Mouse (Mus musculus) duodenum, adult 2 months (tissue): Measurements from ENCODE around the gene Cycs. TPM values are rescaled to one million over a fixed set of nuclear protein-coding genes. Genes with fewer than 3 reads are reported as not detected.

Experiments used
- polyA plus RNA-seq: library from polyadenylated mRNA; depleted of rRNA; stranded (reverse); fragments of >200 nt; gene quantifications from 2 replicates; pipeline ENCODE4 v1.2.3, GENCODE M21; 2012; ENCODE audit warnings: low replicate concordance; rRNA removed

Cycs gene
- 0.43 and 0.79 TPM in 2 replicates for polyA plus RNA-seq

DNA sequence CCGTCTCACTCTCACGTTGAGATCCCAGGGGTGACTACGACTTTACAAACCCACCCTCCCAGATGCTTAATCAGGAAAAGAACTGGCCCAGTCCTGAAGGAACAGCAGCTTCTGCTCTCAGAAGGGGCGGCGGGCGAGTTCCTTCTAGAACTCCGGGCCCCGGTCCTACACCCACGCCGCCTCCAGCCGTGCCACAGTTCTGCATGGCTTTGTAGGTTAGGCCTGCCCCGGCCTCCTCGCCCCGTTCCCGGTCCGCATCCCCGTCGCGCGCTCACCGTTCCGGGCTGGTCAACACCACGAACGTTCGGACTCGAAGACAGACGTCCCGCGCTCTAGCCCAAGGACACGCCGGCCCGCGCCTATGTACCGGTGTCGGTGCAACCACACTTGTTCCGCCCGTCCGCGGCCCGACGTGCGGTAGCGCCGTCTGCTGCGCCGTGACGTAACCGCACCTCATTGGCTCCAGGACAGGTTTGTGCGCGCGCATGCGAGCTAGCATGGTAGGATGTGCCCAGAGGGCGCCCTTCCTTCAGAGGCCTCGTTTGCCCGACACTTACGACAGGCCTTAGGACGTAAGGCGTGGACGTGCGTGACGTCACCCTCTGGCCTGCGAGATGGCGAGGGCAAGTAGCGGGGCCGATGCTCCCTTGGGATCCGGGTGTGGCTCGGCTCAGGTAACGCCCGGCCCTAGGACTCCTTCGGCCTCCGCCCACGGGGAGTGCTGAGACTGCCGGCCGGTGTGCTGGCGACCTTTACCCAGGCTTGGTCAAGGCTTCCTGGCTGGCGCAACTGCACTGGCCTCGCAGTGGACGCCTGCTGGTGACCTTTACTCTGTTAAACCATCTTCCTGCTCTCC lies at the start of gene Cycs:
TSS of gene Cycs (minus strand) at position 398 of the 856 bp plus-strand sequence.

GRCm38 (mm10) chr6:50596301-50597211 lies 30.2 kb upstream of the Cycs start, which contains the start of gene 4921507P07Rik:
TSS of gene 4921507P07Rik (minus strand) at chr6:50596632.

Other genes starting within 250 kb of the Cycs start
- 12.5 and 13.7 TPM in 2 replicates for gene Osbpl3, start 110.3 kb downstream of the Cycs start, polyA plus RNA-seq
- gene 4921507P07Rik, start 30.1 kb upstream of the Cycs start, polyA plus RNA-seq, result 0.04 TPM in 1 of 2 replicates, not detected in the other
- not detected in 2 replicates for gene Npvf, start 87.9 kb upstream of the Cycs start, polyA plus RNA-seq